Mouse (Mus musculus): ENCODE results near the gene Gm8271. TPM values are rescaled to one million over a fixed set of nuclear protein-coding genes. Genes with fewer than 3 reads are reported as not detected.
"Not testable (repeated sequence)": the region's sequence is repeated elsewhere in the genome, so short reads cannot be mapped to it uniquely, and the experiment has no call there.

Gm8271 gene
- not detected in 2 replicates for total RNA-seq (2014; fragmentation: Nextera tagmentation)
- total RNA-seq (2017): not detected in 2 replicates

DNA sequence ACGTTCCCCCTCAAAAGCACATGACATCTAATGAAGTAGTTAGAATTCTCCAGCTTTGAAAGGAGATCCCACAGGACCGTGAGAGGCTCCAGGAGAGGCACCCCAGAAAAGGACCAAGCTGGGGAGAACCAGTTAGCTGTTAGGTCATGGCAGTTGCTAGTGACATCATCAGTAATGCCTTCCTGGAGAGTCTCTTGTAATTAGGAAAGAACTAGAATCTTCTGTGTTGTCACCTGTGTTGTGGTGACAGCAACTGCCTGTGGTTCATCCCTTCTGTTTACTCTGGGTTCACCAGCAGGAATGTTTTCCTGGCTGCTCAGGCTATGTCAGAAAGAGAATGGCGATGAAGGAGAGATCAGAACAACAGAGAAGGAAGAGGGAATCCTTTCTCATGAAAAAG, at the start of gene Gm8271:
Gm8271 (plus strand) TSS at position 301 of the 400 bp plus-strand sequence.
- ATAC-seq (replicated peaks; ENCODE audit: poor library complexity, severe bottlenecking): not testable (repeated sequence)

- not testable (repeated sequence) for ATAC-seq (replicated peaks; ENCODE audit: poor library complexity, severe bottlenecking)
Measured at GRCm38 (mm10) chr14:5164235-5164634, 21.4 kb upstream of the Gm8271 start, which contains the start of gene Gm3317. Gene Gm3317, plus strand, starts transcription at chr14:5164535.

Other genes with a start within 250 kb of the Gm8271 start
- gene Gm8297, start 201.9 kb upstream of the Gm8271 start, total RNA-seq (2014; fragmentation: Nextera tagmentation): not detected in 2 replicates
- not detected in 2 replicates for gene Gm8297, start 201.9 kb upstream of the Gm8271 start, total RNA-seq (2017)
- gene Gm3298, start 169.9 kb upstream of the Gm8271 start, total RNA-seq (2014; fragmentation: Nextera tagmentation): not detected in 2 replicates
- not detected in 2 replicates for gene Gm3298, start 169.9 kb upstream of the Gm8271 start, total RNA-seq (2017)
- not detected in 2 replicates for gene 4930555G01Rik, start 135.2 kb upstream of the Gm8271 start, total RNA-seq (2014; fragmentation: Nextera tagmentation)
- not detected in 2 replicates for gene 4930555G01Rik, start 135.2 kb upstream of the Gm8271 start, total RNA-seq (2017)
- gene Gm8281, start 114.8 kb upstream of the Gm8271 start, total RNA-seq (2014; fragmentation: Nextera tagmentation): not detected in 2 replicates
- gene Gm8281, start 114.8 kb upstream of the Gm8271 start, total RNA-seq (2017): not detected in 2 replicates
- not detected in 2 replicates for gene Gm8279, start 54.3 kb upstream of the Gm8271 start, total RNA-seq (2014; fragmentation: Nextera tagmentation)
- not detected in 2 replicates for gene Gm8279, start 54.3 kb upstream of the Gm8271 start, total RNA-seq (2017)
- gene Gm3317, start 21.3 kb upstream of the Gm8271 start, total RNA-seq (2014; fragmentation: Nextera tagmentation): not detected in 2 replicates
- gene Gm3317, start 21.3 kb upstream of the Gm8271 start, total RNA-seq (2017): not detected in 2 replicates
- gene Gm3526, start 74.8 kb downstream of the Gm8271 start, total RNA-seq (2014; fragmentation: Nextera tagmentation): not detected in 2 replicates
- not detected in 2 replicates for gene Gm3526, start 74.8 kb downstream of the Gm8271 start, total RNA-seq (2017)
- not detected in 2 replicates for gene Gm3542, start 149.1 kb downstream of the Gm8271 start, total RNA-seq (2014; fragmentation: Nextera tagmentation)
- not detected in 2 replicates for gene Gm3542, start 149.1 kb downstream of the Gm8271 start, total RNA-seq (2017)
- gene Gm3500, start 203.3 kb downstream of the Gm8271 start, total RNA-seq (2014; fragmentation: Nextera tagmentation): 1.3 TPM in 1 of 2 replicates, not detected in the other
- not detected in 2 replicates for gene Gm3500, start 203.3 kb downstream of the Gm8271 start, total RNA-seq (2017)